Mouse (Mus musculus) thymus, adult 2 months (tissue): Measurements from ENCODE around the gene Rad51b.

Experiments
- CTCF ChIP-seq: fragments of 200-500 bp; IDR thresholded peaks from 2 replicates; pipeline ENCODE4 v1.5.1; 2012; ENCODE audit warnings: mild to moderate bottlenecking, control low read depth, low read length, moderate library complexity, borderline replicate concordance; ENCODE audit not compliant: control insufficient read depth, poor library complexity, insufficient read depth; ENCODE audit errors: extremely low read depth
- POLR2A ChIP-seq: fragments of 200-500 bp; IDR thresholded peaks from 2 replicates; pipeline ENCODE4 v1.6.1; 2012; ENCODE audit warnings: mild to moderate bottlenecking, low read length, control low read depth, moderate library complexity; ENCODE audit not compliant: control insufficient read depth, poor library complexity, insufficient read depth; ENCODE audit errors: extremely low read depth

GRCm38 (mm10) chr12:79382416-79382815 lies 85.3 kb downstream of the Rad51b start:
- TF ChIP-seq CTCF = no peak
- TF ChIP-seq POLR2A = no peak
